Mouse (Mus musculus) neutrophil, adult 83 days (primary cell): ENCODE results near the gene Cav1. TPM values are rescaled to one million over a fixed set of nuclear protein-coding genes. Genes with fewer than 3 reads are reported as not detected.

Experiments used
- total RNA-seq, 2 experiments: library from RNA; stranded (reverse); gene quantifications; one replicate each; pipeline ENCODE4 v1.2.4; 2023

The Cav1 gene
- 1 to 10 TPM in 1 of 2 experiments, not detected in 1; 1.4 TPM for total RNA-seq

DNA sequence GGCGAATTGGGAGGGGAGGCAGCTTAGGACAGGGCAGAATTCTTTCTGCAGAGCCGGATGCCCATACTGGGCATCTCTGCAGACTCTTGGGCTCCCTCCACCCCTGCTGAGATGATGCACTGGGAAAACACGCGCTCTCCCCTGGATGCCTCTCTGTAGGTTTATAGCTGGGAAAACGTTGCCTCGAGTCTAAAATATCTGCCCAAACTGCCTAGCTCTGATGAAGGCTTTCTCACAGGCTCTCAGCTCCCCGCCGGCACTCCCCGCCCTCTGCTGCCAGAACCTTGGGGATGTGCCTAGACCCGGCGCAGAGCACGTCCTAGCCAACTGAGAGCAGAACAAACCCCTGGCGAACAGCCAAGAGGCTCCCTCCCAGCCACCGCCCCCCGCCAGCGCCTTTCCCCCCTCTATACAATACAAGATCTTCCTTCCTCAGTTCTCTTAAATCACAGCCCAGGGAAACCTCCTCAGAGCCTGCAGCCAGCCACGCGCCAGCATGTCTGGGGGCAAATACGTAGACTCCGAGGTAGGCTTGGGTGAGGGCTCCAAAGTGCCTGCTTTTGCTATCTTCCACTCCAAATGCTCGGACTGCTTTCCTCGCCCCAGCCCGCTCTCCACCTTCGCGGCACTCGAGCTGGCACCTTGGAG is at the start of gene Cav1:
Gene Cav1 (plus strand): TSS at position 382 of the 648 bp plus-strand sequence.

DNA sequence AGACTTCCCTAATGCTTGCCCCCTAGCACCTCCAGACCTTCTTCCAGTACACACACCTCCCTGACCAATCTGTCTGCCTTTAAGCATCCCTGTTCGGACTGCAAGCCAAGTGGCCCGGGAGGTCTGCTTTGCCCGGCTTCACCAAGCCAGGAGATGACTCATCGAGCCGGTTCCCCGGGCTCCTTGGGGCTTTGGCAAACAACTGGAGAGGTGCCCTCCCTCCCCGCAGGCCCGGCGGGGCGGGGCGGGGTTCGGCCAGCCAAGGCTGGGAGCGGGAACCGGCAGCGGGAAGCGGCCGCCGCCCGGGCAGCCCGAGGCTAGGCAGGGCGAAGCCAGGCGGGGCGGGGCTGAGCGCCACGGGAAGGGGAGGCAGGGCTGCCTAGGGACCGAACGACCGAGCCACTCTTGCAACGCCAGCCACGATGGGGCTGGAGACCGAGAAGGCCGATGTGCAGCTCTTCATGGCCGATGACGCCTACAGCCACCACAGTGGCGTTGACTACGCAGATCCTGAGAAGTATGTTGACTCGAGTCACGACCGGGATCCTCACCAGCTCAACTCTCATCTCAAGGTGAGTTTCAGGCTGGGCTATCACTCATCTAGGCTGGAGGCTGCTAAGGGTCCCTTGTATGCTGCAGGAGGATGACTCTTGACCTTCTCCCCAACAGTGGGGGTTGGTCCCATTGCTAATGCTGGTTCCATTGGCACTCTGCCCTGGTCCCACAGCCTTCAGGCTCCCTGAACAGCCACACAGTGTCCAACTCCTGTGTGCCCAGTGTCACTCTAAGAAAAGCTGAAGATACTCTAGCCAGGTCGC is 25.0 kb upstream of the Cav1 start, which contains the start of gene Cav2:
Gene Cav2 (plus strand): TSS at position 247 of the 818 bp plus-strand sequence.

Other genes starting within 250 kb of the Cav1 start
- gene Tes, start 241.2 kb upstream of the Cav1 start, total RNA-seq: 10 to 100 TPM; 35.7 to 38.3 TPM
- gene Cav2, start 25.1 kb upstream of the Cav1 start, total RNA-seq: 1 to 10 TPM in 1 of 2 experiments, under 1 TPM in 1; 0.84 to 2.8 TPM
- 10 to 100 TPM in 1 of 2 experiments, 1 to 10 TPM in 1; 10.0 to 16.8 TPM for gene Met, start 157.5 kb downstream of the Cav1 start, total RNA-seq